Mouse (Mus musculus): ENCODE measurements around the gene Ahnak.
A peak's percentile ranks its signal among the peaks of the same experiment; 100 is the strongest.
"Not testable (repeated sequence)": the region's sequence is repeated elsewhere in the genome, so short reads cannot be mapped to it uniquely, and the experiment has no call there.

Ahnak gene

GRCm38 (mm10) chr19:8992769-8993624 is 3.9 kb downstream of the Ahnak start:
- peak; percentile 86 for DNase-seq (ENCODE audit: extremely low read depth, insufficient read length, low spot score)

DNA sequence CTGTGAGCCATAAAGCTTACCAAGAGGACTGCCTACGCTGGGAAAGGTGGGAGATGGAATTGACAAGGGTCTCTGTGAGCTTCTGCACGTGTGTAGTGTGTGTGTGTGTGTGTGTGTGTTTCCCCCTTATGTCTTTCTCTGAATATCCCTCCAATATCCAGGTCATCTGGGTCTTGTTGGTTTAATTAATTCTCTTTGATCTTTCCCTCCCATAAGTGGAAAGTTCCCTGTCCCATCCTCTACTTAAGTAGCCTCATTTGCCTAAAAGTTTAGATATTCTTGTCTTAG is 4.5 kb downstream of the Ahnak start:
- DNase-seq (ENCODE audit: extremely low read depth, insufficient read length, low spot score), result no peak

- DNase-seq (ENCODE audit: extremely low read depth, insufficient read length, low spot score), result no peak
Observed at GRCm38 (mm10) chr19:8994813-8995607, 5.9 kb downstream of the Ahnak start.

- peak; percentile 56 for DNase-seq (ENCODE audit: extremely low read depth, insufficient read length, low spot score)
Observed at GRCm38 (mm10) chr19:8996601-8997000, 7.5 kb downstream of the Ahnak start.

- DNase-seq (ENCODE audit: extremely low read depth, insufficient read length, low spot score), result peak; percentile 84
Observed at GRCm38 (mm10) chr19:8997546-8997945, 8.5 kb downstream of the Ahnak start.

GRCm38 (mm10) chr19:8998546-8998945 is 9.5 kb downstream of the Ahnak start:
- no peak for DNase-seq (ENCODE audit: extremely low read depth, insufficient read length, low spot score)

GRCm38 (mm10) chr19:8999223-8999622 is 10.1 kb downstream of the Ahnak start:
- DNase-seq (ENCODE audit: extremely low read depth, insufficient read length, low spot score), result no peak

- not testable (repeated sequence) for DNase-seq (ENCODE audit: extremely low read depth, insufficient read length, low spot score)
Observed at GRCm38 (mm10) chr19:9006915-9007314, 17.8 kb downstream of the Ahnak start.

DNA sequence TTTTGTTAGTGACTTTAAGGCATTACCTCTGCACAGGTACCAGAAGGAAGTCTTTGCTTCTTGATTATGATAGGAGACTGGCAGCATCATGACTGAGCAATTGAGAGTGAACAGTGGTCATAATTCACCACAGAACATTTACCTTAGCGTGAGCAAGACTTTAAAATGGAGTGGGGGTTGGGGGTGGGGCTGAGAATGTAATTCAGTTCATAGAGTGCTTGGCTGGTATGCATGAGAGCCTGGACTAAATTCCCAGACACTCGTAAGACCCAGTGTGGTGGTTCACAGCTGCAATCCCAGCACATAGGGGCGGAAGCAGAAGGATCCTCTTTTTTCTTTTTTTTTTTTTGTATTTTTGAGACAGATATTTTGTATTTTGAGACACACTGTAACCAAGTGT is 30.2 kb downstream of the Ahnak start:
- DNase-seq (ENCODE audit: extremely low read depth, insufficient read length, low spot score), result no peak

GRCm38 (mm10) chr19:9023021-9023778 is 34.1 kb downstream of the Ahnak start:
- DNase-seq (ENCODE audit: extremely low read depth, insufficient read length, low spot score), result peak; percentile 69

GRCm38 (mm10) chr19:9025562-9026257 is 36.6 kb downstream of the Ahnak start:
- no peak for DNase-seq (ENCODE audit: extremely low read depth, insufficient read length, low spot score)

- DNase-seq (ENCODE audit: extremely low read depth, insufficient read length, low spot score), result no peak
Observed at GRCm38 (mm10) chr19:9026634-9027033, 37.5 kb downstream of the Ahnak start.

DNA sequence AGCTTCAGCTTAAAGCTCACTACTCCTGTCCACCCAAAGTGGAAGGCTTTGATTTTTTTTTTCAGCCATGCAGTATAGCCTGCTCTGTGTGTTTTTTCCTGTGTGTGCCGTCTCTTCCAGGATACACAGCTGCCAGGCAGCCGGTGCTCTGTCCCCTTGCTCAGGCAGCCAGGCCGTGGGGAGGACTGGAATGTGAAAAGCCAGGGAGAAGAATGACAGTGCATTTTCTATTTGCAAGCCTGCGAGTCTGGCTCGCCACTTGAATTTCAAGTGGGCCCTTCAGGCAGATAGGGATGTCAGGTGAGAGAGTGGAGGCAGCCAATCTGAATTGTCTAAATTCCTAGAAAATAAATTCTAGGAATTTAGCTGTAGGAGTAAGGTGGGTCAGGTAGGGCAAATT is 38.7 kb downstream of the Ahnak start:
- no peak for DNase-seq (ENCODE audit: extremely low read depth, insufficient read length, low spot score)

DNA sequence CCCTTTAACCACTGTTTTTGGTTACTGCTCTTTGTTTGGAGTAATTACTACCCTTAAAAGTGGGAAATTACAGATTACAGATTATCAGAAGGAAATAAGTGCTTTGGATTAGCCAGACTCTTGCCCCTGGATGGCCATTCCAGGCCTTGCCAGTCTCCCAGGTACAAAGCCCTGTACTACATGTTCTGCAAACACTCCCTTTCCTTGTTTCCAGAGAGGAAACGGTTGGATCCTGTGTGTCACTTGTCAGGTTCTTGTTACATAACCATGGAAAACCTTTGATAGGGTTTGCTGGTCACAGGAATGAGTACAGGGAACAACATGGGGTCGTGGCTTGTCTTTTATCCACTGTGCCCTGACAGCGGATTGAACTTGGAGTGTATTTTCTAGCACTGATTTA is 39.3 kb downstream of the Ahnak start:
- DNase-seq (ENCODE audit: extremely low read depth, insufficient read length, low spot score), result no peak

GRCm38 (mm10) chr19:9029640-9030262 is 40.7 kb downstream of the Ahnak start:
- DNase-seq (ENCODE audit: extremely low read depth, insufficient read length, low spot score), result no peak

DNA sequence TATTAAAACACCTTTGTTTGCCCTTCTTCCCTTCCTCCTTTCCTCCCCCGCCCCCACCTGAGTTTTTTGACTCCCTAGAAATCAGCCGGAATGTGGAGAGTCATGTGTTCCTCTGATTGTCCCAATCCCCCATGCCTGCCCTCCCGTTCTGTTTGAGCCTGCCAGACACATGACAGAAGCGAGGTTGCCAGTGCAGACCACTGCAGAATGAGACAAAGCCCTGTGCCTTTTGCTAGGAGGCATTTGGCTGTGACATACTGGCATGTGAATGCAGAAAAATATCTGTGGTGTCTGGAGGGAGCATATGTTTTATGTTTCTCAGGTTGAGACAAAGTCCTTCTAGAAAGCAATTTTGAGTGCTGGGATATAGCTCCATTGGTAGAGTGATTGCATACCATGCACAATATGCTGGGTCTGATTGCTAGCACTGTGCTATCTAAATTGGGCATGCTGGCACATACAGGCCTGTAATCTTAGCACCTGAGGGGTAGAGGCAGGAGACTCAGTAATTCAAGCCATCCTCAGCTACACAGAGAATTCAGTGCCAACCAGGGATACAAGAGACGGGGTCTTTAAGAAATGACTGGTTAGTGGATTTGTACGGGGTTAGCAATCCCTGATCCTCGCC is 43.5 kb downstream of the Ahnak start:
- DNase-seq (ENCODE audit: extremely low read depth, insufficient read length, low spot score), result no peak

DNA sequence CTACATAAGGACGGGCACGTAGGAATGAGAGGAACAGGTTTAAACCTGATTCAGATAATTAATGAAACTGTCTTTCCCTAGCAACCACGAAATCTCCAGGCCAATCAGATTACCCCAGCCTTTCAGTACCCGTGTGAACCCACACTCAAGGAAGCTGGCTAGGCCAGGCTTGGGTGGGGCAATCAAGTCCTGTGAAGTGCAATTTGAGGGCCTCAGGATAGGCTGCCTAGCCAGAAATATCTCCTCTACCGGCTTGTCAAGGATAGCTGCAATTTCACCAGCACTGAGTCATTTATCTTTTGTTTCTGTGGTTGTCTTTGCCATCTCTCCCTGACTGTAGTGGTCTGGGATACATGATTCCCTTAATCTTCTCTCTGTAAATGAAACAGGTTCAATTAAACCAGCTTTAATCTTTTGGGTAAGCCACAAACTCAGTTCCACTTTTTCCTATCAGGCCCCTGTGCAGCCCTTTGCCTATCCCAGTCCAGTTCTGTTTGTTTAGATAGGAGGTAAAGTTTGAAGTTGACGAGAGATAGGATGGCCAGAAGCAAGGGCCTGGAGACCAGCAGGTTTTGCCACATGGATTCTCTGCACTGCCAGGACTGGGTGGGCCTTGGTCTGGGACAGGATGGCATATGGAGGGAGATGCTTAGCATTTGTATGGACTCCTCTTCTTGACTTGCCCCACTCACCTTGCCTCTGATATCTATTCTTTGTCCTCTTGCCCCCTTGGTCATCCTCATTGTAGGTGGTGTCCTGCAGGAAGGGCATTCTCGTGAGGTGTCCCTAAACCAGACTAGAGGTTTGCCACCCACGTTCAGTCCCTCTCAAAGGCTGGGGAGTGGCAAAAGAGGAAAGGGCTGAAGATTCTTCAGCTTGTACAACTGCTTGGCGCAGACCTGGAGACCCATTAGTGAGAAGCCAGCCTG is 44.6 kb downstream of the Ahnak start:
- DNase-seq (ENCODE audit: extremely low read depth, insufficient read length, low spot score), result no peak

GRCm38 (mm10) chr19:9034480-9034879 is 45.4 kb downstream of the Ahnak start:
- no peak for DNase-seq (ENCODE audit: extremely low read depth, insufficient read length, low spot score)

- no peak for DNase-seq (ENCODE audit: extremely low read depth, insufficient read length, low spot score)
Observed at GRCm38 (mm10) chr19:9035101-9035500, 46.0 kb downstream of the Ahnak start.
